Mouse (Mus musculus): ENCODE data around the gene Sppl2b.

- TF ChIP-seq POU5F1 (IDR thresholded peaks at IDR 0.05; ENCODE audit: borderline replicate concordance, low read length) (no peak), CTCF (conservative IDR thresholded peaks at IDR 0.05; ENCODE audit: low read length) (no peak), NANOG (IDR thresholded peaks at IDR 0.05; ENCODE audit: borderline replicate concordance, low read length) (no peak)
Measured at GRCm38 (mm10) chr10:80839848-80840247, 15.2 kb upstream of the Sppl2b start.

Data from E14TG2a.4 (cell line).